Mouse (Mus musculus) lung, adult 2 months (tissue): ENCODE data around the gene Krt34. TPM values are rescaled to one million over a fixed set of nuclear protein-coding genes. Genes with fewer than 3 reads are reported as not detected.
A peak's percentile ranks its signal among the peaks of the same experiment; 100 is the strongest.

Experiments used
- DNase-seq: peaks from one replicate; pipeline ENCODE4 v3.0.0; 2022
- H3K4me1 ChIP-seq: fragments of 200-500 bp; 2 replicates; pipeline ENCODE4 v1.6.1; 2011; ENCODE audit warnings: low read length; ENCODE audit not compliant: control insufficient read depth, insufficient read depth
- H3K4me3 ChIP-seq: fragments of 200-500 bp; replicated peaks from 2 replicates; pipeline ENCODE3; 2011; ENCODE audit warnings: low read depth, mild to moderate bottlenecking, control low read depth, low read length; ENCODE audit errors: extremely low read depth
- CTCF ChIP-seq: fragments of 200-500 bp; IDR thresholded peaks from 2 replicates; pipeline ENCODE4 v1.5.1; 2011; ENCODE audit warnings: mild to moderate bottlenecking, low read length, control low read depth; ENCODE audit not compliant: insufficient read depth
- POLR2A ChIP-seq: fragments of 200-500 bp; IDR thresholded peaks from 2 replicates; pipeline ENCODE4 v1.6.1; 2011; ENCODE audit warnings: low read depth, mild to moderate bottlenecking, control low read depth, low read length, borderline replicate concordance; ENCODE audit errors: extremely low read depth
- WGBS: fragments of 180-500 bp; shearing (Covaris S2); methylation state at CpG from one replicate; pipeline ENCODE4 v1.1.7; 2018; 5-methylcytosine and 5-hydroxymethylcytosine counted together
- polyA plus RNA-seq: library from polyadenylated mRNA; depleted of rRNA; stranded (reverse); fragments of >200 nt; gene quantifications from 2 replicates; pipeline ENCODE4 v1.2.3, GENCODE M21; 2012; rRNA removed

Gene Krt34
- polyA plus RNA-seq: 0.07 TPM in 1 of 2 replicates, not detected in the other

DNA sequence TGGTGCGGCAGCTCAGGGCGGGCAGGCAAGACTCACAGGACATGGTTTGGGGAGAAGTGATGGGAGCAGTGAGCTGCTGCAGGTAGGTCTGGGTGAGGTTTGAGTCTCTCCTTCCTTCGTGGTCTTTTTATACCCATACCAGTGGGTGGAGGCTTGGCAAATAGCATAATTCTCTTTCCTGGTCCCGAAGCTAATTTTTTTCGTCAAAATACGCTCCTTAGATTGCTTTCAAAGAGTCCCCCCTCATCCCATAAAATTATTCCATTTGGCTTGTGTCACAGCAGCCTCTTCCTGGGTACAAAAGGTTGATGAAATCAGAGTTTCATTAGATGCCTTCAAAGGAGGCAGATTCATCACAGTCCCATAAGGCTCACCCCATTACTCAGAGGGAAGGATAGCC, at the start of gene Krt34:
Krt34 (minus strand) TSS at position 101 of the 400 bp plus-strand sequence.
- H3K4me3 ChIP-seq: no peak within 1 kb of the TSS
- no peaks in the 10 kb centered on the region for H3K4me1 ChIP-seq
- WGBS: 93% methylated on average over 6 of the region's 6 CpGs

DNA sequence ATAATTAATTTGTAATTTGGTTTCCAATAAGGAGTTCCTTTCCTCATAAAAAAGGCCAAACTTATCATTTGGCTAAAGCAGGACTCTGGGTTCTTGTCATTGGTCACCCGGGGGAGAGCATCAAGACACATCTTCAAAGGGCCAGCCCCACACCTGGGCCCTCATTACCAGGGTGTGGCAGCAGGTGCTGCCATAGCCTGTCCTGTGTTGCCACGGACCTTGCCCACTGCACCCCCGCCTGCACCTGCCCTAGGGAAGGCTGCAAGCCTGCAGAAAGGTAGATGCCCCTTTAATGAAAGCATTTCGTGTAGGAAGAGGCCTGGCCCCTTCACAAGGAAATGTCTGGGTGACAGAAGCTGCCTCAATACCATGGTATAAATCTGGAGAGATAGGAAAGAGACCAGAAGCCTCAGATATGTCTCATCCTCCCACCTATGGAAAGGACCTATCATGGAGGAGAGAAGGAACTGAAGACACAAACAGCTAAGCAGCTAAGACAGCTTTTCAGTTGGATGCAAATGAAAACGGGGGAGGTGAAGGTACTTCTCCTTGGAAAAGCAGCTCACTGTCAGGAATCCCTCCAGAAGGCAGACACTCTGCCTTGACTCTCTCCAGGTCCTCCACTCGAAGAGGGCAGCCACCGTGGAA, 47.1 kb upstream of the Krt34 start:
- Histone ChIP-seq H3K4me1 (no peaks in the 10 kb centered on the region), H3K4me3 (no peak overlapping the region)
- no peak for DNase-seq
- 61% methylated on average over 7 of the region's 7 CpGs for WGBS
- TF ChIP-seq POLR2A: no peak
- no peak for TF ChIP-seq CTCF

More for the DNA sequence above, at the start of gene Krt34:
- TF ChIP-seq POLR2A (no peak), CTCF (no peak)
- DNase-seq: no peak

DNA sequence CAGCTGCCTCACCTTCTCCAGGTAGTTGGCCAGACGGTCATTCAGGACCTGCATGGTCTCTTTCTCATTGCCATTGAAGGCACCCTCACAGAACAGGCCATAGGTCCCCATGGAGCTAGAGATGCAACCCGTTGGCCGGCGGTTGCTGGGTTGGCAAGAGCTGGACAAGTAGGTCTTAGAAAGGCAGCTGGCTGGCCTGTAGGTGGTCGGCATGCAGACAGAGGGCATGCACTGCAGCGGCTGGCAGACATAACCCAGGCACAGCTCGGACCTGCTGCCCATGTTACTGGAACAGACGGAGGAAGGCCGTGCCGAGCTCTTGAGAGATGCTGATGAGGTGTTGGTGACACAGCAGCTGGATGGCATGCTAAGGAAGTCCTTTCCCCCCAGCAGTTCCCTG, 46.5 kb upstream of the Krt34 start, which contains the start of gene Krt32:
Krt32 (minus strand) TSS at position 366 of the 400 bp plus-strand sequence.
- no peaks in the 10 kb centered on the region for H3K4me1 ChIP-seq
- TF ChIP-seq CTCF (no peak), POLR2A (no peak)
- DNase-seq: no peak
- no peak within 1 kb of the TSS for H3K4me3 ChIP-seq
- 76% methylated on average over 10 of the region's 10 CpGs for WGBS

DNA sequence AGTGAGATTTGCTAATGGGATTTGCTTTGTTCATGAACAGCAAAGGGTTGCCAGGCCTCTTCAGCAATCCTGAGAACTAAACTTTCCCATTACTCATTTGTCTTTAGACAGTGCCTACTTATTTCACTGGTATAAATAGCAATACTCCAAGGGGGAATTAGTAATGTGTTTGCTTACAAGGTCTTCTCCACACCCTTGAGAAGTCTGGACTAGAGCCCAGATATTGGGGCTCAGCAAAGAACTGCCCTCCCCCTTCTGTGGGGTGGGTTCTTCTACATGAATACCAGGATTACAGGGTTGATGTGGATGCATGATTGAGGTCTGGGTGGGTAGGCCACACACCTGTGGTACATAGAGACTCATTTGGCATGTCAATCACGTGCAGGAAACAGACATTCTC, 32.5 kb upstream of the Krt34 start:
- Histone ChIP-seq H3K4me3 (no peak overlapping the region), H3K4me1 (no peaks in the 10 kb centered on the region)
- no peak for DNase-seq
- 50% methylated on average over 1 of the region's 1 CpGs for WGBS
- TF ChIP-seq POLR2A (no peak), CTCF (no peak)

DNA sequence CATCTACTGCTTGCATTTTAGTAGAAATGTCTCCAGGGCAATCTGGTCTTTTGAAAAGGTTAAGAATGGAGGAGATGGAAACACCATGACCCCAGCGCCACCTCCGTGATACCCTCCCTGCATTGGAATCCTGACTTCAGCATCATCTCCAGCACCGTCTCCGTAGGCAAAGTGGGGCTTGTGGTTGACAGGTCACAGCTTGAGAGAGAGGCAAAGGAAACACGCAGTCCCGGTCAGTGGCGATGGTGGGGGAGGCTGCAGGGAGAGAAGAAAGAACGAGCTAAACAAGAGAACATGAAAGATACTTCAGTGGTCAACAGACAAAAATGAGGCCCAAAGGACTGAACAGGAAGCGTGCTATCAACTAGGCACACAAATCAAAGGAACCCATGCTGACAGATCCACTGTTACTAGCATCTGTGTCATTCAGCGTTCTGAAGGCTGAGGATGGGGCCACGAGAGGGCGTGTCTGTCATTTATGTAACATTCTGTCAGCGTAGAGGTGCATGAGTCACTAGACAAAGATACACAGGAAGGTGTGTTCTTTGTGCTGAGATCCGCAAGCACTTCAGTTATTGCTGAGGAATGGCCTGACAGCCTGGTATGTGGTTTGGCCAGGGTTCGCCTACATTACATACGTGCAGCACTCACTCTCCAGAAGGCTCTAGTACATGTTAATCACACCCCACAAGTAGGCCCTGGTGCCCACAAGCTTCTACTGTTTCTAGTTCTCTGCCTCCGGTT, 26.1 kb upstream of the Krt34 start:
- Histone ChIP-seq H3K4me1 (no peaks in the 10 kb centered on the region), H3K4me3 (no peak overlapping the region)
- WGBS: 53% methylated on average over 17 of the region's 17 CpGs
- peak; percentile 26 for DNase-seq
- TF ChIP-seq CTCF: no peak
- no peak for TF ChIP-seq POLR2A

DNA sequence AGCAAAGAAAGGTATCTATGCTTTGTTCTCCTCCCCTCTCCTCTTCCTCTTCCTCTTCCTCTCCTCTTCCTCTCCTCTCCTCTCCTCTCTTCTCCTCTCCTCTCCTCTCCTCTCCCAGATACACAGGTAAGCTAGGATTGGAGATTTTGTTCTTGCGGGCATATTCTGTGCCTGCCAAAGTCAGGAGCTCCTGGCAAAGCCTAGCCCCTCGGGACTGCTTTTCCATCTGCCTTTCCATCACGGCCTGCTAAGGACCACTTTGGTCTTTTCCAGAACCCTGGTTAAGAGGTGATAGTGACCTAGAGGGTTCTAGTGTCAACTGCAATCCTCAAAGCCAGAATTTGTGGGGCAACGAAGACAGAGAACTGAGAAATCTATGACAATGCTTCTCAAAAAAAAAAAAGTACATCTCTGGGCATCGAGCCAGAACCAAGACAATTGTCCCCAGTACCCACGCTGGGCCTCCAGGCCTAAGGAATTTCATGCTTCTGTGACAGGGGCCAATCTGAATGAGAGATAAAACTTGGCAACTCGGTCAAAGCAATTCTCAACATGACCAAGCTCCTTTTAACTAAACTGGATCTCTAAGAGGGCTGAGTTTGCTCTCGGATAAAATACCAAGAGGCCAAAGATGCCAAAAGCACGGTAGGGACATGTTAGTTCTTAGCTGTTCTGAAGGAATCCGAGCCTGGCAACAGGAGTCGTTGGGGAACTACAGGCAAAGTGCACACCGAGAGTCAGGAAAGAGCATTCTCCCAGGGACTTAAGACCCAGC, 25.1 kb upstream of the Krt34 start:
- no peak for TF ChIP-seq POLR2A
- DNase-seq: no peak
- Histone ChIP-seq H3K4me3 (no peak overlapping the region), H3K4me1 (no peaks in the 10 kb centered on the region)
- 53% methylated on average over 12 of the region's 12 CpGs for whole genome bisulfite sequencing

DNA sequence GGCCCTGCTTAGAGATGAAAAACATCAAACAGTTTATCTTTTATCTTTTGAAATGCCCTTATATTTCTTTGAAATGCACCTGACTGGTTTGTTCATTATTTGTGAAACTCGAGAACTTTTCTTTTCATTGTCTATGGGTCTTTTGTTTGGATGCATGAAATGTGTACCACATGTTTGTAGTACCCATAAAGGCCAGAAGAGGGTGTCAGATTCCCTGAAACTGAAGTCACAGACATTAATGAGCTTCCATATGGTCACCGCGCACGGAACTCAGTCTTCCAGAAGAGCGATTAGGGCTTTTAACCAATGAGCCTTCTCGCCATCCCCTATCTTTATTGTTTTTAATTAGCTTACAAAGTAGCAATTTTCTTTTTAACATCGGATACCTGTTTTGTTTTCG, 17.5 kb upstream of the Krt34 start:
- Histone ChIP-seq H3K4me1 (no peaks in the 10 kb centered on the region), H3K4me3 (no peak overlapping the region)
- TF ChIP-seq CTCF: no peak
- no peak for TF ChIP-seq POLR2A
- DNase-seq: no peak
- WGBS: 75% methylated on average over 8 of the region's 8 CpGs

DNA sequence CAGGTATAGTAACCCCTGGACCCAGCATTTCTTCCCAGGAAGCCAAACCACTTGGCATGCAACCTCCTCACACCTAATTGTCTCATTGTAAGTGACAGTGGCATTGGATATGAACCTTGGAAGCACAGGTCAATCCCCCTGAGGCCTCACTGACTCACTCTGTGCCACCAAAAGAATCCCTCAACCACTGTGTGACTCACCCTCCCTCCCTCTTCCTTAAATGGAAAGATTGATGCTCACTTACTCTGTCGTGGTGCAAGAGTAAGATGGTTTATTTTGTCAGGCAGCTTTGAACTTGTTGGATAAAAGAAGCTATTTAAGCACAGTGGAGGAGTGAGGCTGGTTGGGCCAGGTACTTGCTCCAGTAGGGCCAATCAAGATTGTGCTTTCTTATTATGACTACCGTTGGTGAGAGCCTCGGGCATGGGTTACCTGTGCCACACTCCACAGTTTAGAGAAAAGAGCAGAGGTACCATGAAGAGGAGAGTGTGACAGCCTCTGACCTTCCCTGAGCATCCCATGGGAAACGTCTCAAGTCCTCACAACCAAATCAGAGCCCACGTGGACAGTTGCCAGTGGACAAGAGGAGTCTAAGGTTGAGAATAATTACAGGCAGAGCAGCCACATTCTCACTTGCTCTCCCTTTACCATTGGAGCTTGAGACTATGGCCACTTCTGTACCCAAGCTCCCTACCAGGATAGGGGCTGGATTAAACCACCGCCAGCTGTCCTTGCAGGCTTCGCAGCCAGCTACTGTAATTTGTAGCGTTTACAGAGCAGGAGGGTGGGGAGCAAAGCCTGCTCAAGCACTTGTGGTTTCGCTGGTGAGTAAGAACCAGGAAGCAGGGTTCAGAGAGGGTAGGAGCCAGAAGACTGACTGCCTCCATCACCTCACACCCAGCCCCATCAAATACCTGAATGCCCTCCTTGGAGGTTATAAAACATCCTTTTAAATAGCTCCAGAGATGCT, 14.6 kb upstream of the Krt34 start:
- H3K4me3 ChIP-seq: no peak overlapping the region
- TF ChIP-seq POLR2A (no peak), CTCF (no peak)
- no peaks in the 10 kb centered on the region for H3K4me1 ChIP-seq
- WGBS: 49% methylated on average over 9 of the region's 9 CpGs
- no peak for DNase-seq

DNA sequence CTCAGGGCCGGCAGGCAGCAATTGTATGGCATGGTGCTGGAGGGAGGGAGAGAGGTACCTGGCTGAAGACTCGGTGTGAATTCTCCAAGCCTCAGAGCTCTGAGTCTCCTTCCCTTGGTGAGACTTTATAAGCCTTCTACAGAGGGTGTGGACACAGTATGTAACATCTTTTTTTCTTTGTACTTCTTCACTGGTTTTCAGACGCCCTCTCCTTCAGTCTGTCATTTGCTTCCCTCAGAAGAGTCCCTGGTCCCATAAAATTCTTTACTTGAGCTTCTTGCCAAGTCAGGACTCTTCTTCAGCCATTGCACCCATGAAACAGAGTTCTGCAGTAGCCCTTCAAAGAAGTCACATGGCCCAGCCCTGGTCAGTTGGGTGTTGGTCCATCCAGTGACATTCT, 9.1 kb upstream of the Krt34 start, which contains the start of gene Krt31:
Krt31 (minus strand) TSS at position 101 of the 400 bp plus-strand sequence.
- no peak within 1 kb of the TSS for H3K4me3 ChIP-seq
- DNase-seq: no peak
- TF ChIP-seq POLR2A (no peak), CTCF (no peak)
- 85% methylated on average over 3 of the region's 3 CpGs for WGBS
- H3K4me1 ChIP-seq: no peaks in the 10 kb centered on the region
